Comparison of ENCODE assay signal across 8 mouse cellular contexts in the genomic region with DNA sequence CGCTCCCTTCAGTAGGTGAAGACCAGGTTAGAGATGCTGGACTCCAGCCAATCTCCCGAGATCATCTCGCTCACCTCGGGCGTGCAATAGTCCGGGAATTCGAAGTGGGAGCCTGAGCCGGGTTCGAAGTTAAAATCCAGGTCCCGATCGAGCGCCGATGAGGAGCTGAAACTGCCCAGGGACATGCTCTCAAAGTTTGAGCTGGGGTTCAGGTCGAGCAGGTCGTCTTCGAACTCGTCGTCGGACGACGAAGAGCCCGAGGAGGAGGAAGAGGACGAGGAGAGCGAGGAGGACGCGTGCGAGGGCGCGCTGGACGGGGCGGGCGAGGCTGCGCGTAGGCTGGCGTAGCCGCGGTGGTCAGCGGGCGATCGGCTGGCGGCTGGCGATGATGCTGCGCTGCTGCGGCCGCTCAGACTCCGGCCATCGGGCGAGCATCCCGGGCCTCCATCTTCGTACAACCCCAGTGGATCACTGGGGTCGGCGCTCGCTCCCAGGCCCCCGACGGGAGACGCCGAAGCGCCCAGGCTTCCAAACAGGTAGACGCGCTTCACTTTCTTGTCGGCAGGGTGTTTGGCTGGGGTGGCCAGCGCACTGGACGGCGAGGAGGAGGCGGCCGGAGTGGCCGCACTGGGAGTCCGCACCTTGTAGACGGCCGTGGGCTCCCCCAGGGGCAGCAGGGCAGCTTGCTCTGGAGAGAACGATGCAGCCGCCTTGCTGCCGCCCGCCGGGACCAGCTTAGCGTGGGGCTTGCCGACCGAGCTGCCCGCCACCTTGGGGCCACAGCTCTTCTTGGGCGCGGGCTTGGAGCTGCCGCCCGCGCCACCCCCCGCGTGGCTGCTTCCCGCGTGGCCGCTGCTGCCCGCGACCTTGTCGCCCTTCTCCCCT. TPM values are rescaled to one million over a fixed set of nuclear protein-coding genes. Genes with fewer than 3 reads are reported as not detected.
DNase-seq lines count a peak whose midpoint lies in the region; ATAC-seq lines count a peak whose summit lies in the region.

No protein-coding gene starts in this region.

- peaks cover 16% of the 10 kb centered on the region for H3K4me1 ChIP-seq in heart, embryonic 11.5 days (ENCODE audit: control insufficient read depth, insufficient read depth, low read length)
- H3K4me1 ChIP-seq in kidney, embryonic 15.5 days: peaks cover 26% of the 10 kb centered on the region
- peaks cover 17% of the 10 kb centered on the region for H3K4me1 ChIP-seq in lung, embryonic 16.5 days (replicated peaks; ENCODE audit: control insufficient read depth, insufficient read depth, low read length)

- H3K9ac ChIP-seq in heart, embryonic 11.5 days (ENCODE audit: low read depth, low read length): peak overlapping the region; percentile 100
- H3K9ac ChIP-seq in kidney, embryonic 15.5 days: peak overlapping the region; percentile 95
- H3K9ac ChIP-seq in lung, embryonic 16.5 days (ENCODE audit: low read length): peak overlapping the region; percentile 99

- H3K4me2 ChIP-seq in heart, embryonic 11.5 days: peak overlapping the region; percentile 63
- H3K4me2 ChIP-seq in kidney, embryonic 15.5 days: peak overlapping the region; percentile 65
- peak overlapping the region; percentile 39 for H3K4me2 ChIP-seq in lung, embryonic 16.5 days (ENCODE audit: low read depth, low read length)

- no peaks in the 10 kb centered on the region for H3K36me3 ChIP-seq in heart, embryonic 11.5 days (ENCODE audit: control insufficient read depth, insufficient read depth, low read length)
- H3K36me3 ChIP-seq in kidney, embryonic 15.5 days: peaks cover 3% of the 10 kb centered on the region; the same call in 1 of the 2 replicates
- H3K36me3 ChIP-seq in lung, embryonic 16.5 days (ENCODE audit: control insufficient read depth, insufficient read depth, low read length): no peaks in the 10 kb centered on the region

- peak overlapping the region; percentile 100 for H3K27ac ChIP-seq in heart, embryonic 11.5 days (ENCODE audit: low read depth, low read length)
- H3K27ac ChIP-seq in kidney, embryonic 15.5 days: peak overlapping the region; percentile 99
- peak overlapping the region; percentile 97 for H3K27ac ChIP-seq in lung, embryonic 16.5 days (ENCODE audit: low read length)

- H3K27me3 ChIP-seq in heart, embryonic 11.5 days (ENCODE audit: control insufficient read depth, insufficient read depth, low read length): no peaks in the 10 kb centered on the region
- no peaks in the 10 kb centered on the region for H3K27me3 ChIP-seq in kidney, embryonic 15.5 days
- H3K27me3 ChIP-seq in lung, embryonic 16.5 days (ENCODE audit: control insufficient read depth, insufficient read depth, low read depth, low read length): no peaks in the 10 kb centered on the region

- WGBS in heart, embryonic 11.5 days (ENCODE audit: insufficient replicate concordance): under 1% methylated on average over 92 of the region's 92 CpGs
- under 1% methylated on average over 86 of the region's 92 CpGs for WGBS in kidney, embryonic 15.5 days
- WGBS in lung, embryonic 16.5 days: under 1% methylated on average over 84 of the region's 92 CpGs

- no peaks in the 10 kb centered on the region for H3K9me3 ChIP-seq in heart, embryonic 11.5 days (replicated peaks; ENCODE audit: control insufficient read depth, low read length)
- no peaks in the 10 kb centered on the region for H3K9me3 ChIP-seq in kidney, embryonic 15.5 days (replicated peaks)
- H3K9me3 ChIP-seq in lung, embryonic 16.5 days (ENCODE audit: control insufficient read depth, low read length): no peaks in the 10 kb centered on the region

- no peak for ATAC-seq in heart, embryonic 11.5 days (replicated peaks; ENCODE audit: insufficient number of reproducible peaks, low FRiP score, low TSS enrichment)
- ATAC-seq in kidney, embryonic 15.5 days (replicated peaks; ENCODE audit: low FRiP score): no peak
- ATAC-seq in lung, embryonic 16.5 days (ENCODE audit: low read depth): no peak
- ATAC-seq in granulocyte monocyte progenitor cell, adult 5-6 weeks (replicated peaks; ENCODE audit: poor library complexity, severe bottlenecking): no peak

- peak; percentile 62 for DNase-seq in 3T3-L1 (ENCODE audit: low read depth, low spot score)
- peak; percentile 66 for DNase-seq in Muller cell, postnatal 12 days (ENCODE audit: inconsistent ontology term)
- DNase-seq in cerebellum, postnatal 36 days: peak; percentile 17
- DNase-seq in right cerebral cortex, postnatal 14 days: peak; percentile 42

- H3K4me3 ChIP-seq in heart, embryonic 11.5 days (ENCODE audit: low read depth, low read length): peak overlapping the region; percentile 98
- peak overlapping the region; percentile 72 for H3K4me3 ChIP-seq in kidney, embryonic 15.5 days (replicated peaks)
- peak overlapping the region; percentile 65 for H3K4me3 ChIP-seq in lung, embryonic 16.5 days (ENCODE audit: low read length)

RNA-seq across cellular contexts. Expression of gene Sox4, which starts 1.6 kb away (rescaled TPM):
- 45.6 and 47.0 TPM in 2 replicates for polyA plus RNA-seq in heart, embryonic 11.5 days (2014; fragmentation: Nextera tagmentation; extraction: Ambion mirVana)
- 49.0 and 50.1 TPM in 2 replicates for polyA plus RNA-seq in kidney, embryonic 15.5 days (2015; fragmentation: Nextera tagmentation; extraction: Ambion mirVana)
- 25.8 and 38.5 TPM in 2 replicates for polyA plus RNA-seq in lung, embryonic 16.5 days (2015; fragmentation: Nextera tagmentation; extraction: Ambion mirVana)
- 25.7 and 31.6 TPM in 2 replicates for total RNA-seq in granulocyte monocyte progenitor cell, adult 5-6 weeks (2014; fragmentation: Nextera tagmentation)
- total RNA-seq in granulocyte monocyte progenitor cell, adult 5-6 weeks (2017): 38.6 and 41.5 TPM in 2 replicates
